Mouse (Mus musculus) erythroid progenitor cell, adult 5-6 weeks (primary cell): Measurements from ENCODE around the gene Susd2. TPM values are rescaled to one million over a fixed set of nuclear protein-coding genes. Genes with fewer than 3 reads are reported as not detected.

Source experiments
- ATAC-seq: replicated peaks from 2 replicates; pipeline ENCODE4 v1.8.0; 2016; ENCODE audit warnings: moderate number of reproducible peaks, mild to moderate bottlenecking, moderate TSS enrichment, inconsistent platforms; ENCODE audit not compliant: poor library complexity, low FRiP score, severe bottlenecking
- total RNA-seq, 2 experiments: library from RNA; stranded (forward) in 1 of 2; stranded (reverse) in 1 of 2; fragments of 150-400 nt in 1 of 2; fragments of 186-747, 209-891 nt in 1 of 2; gene quantifications; 2 replicates each; pipeline versions ENCODE4 v1.2.3 to v1.2.4; 2015 to 2017; ENCODE audit warnings: low replicate concordance in 2 of 2

Gene Susd2
- total RNA-seq, 2 experiments from 2014 or later, result 2.3 to 3.4 TPM

GRCm38 (mm10) chr10:75633048-75633447 lies 10.8 kb downstream of the Susd2 start:
- ATAC-seq, result no peak

GRCm38 (mm10) chr10:75632633-75633032 lies 11.2 kb downstream of the Susd2 start:
- ATAC-seq, result no peak

GRCm38 (mm10) chr10:75627490-75627889 lies 16.3 kb downstream of the Susd2 start:
- ATAC-seq, result no peak

GRCm38 (mm10) chr10:75626991-75627390 lies 16.8 kb downstream of the Susd2 start:
- ATAC-seq, result no peak

- ATAC-seq, result no peak
These were observed 17.9 kb downstream of the Susd2 start for GRCm38 (mm10) chr10:75625920-75626319.

- no peak for ATAC-seq
These were observed 23.0 kb downstream of the Susd2 start for GRCm38 (mm10) chr10:75620818-75621217.

GRCm38 (mm10) chr10:75616044-75616443 lies 27.8 kb downstream of the Susd2 start:
- no peak for ATAC-seq

GRCm38 (mm10) chr10:75610486-75610885 lies 33.3 kb downstream of the Susd2 start:
- no peak for ATAC-seq

- ATAC-seq, result no peak
These were observed 34.8 kb downstream of the Susd2 start for GRCm38 (mm10) chr10:75608975-75609374.

- ATAC-seq, result no peak
These were observed 36.6 kb downstream of the Susd2 start for GRCm38 (mm10) chr10:75607253-75607652.

GRCm38 (mm10) chr10:75605162-75605846 lies 38.5 kb downstream of the Susd2 start:
- ATAC-seq, result 0 out of 2 replicates have a peak, but pooled peaks have one; percentile 37

GRCm38 (mm10) chr10:75600189-75600730 lies 43.5 kb downstream of the Susd2 start:
- no peak for ATAC-seq

GRCm38 (mm10) chr10:75595981-75596380 lies 47.8 kb downstream of the Susd2 start:
- no peak for ATAC-seq

- ATAC-seq, result no peak
These were observed 51.2 kb downstream of the Susd2 start for GRCm38 (mm10) chr10:75592585-75592984.

GRCm38 (mm10) chr10:75591211-75591894 lies 52.5 kb downstream of the Susd2 start:
- no peak for ATAC-seq

GRCm38 (mm10) chr10:75589651-75590050 lies 54.2 kb downstream of the Susd2 start:
- ATAC-seq, result no peak

- no peak for ATAC-seq
These were observed 54.7 kb downstream of the Susd2 start, which contains the start of gene Ggt5 for GRCm38 (mm10) chr10:75589129-75589528. TSS of gene Ggt5 (plus strand) at chr10:75589340.

- ATAC-seq, result no peak
These were observed 55.5 kb downstream of the Susd2 start for GRCm38 (mm10) chr10:75588336-75588735.

- no peak for ATAC-seq
These were observed 56.0 kb downstream of the Susd2 start for GRCm38 (mm10) chr10:75587781-75588180.
